Mouse (Mus musculus): ENCODE measurements around the gene Cpeb3.
A peak's percentile ranks its signal among the peaks of the same experiment; 100 is the strongest.

Gene Cpeb3

GRCm38 (mm10) chr19:37020951-37021350, 187.4 kb downstream of the Cpeb3 start:
- DNase-seq = no peak

GRCm38 (mm10) chr19:37020531-37020930, 187.9 kb downstream of the Cpeb3 start:
- no peak for DNase-seq

- no peak for DNase-seq
Measured at GRCm38 (mm10) chr19:37018931-37019330, 189.5 kb downstream of the Cpeb3 start.

GRCm38 (mm10) chr19:37018411-37018810, 190.0 kb downstream of the Cpeb3 start:
- peak; percentile 35 to 50 for DNase-seq

- DNase-seq = no peak
Measured at GRCm38 (mm10) chr19:37016890-37017289, 191.5 kb downstream of the Cpeb3 start.

GRCm38 (mm10) chr19:37014173-37014939, 194.0 kb downstream of the Cpeb3 start:
- no peak for DNase-seq

GRCm38 (mm10) chr19:37013461-37013860, 194.9 kb downstream of the Cpeb3 start:
- DNase-seq = no peak

- DNase-seq = no peak
Measured at GRCm38 (mm10) chr19:37009878-37010281, 198.5 kb downstream of the Cpeb3 start.

- no peak for DNase-seq
Measured at GRCm38 (mm10) chr19:37004557-37004956, 203.8 kb downstream of the Cpeb3 start.

Data from thymus, postnatal 36 days (tissue).